Mouse (Mus musculus) frontal cortex, adult 2 months (tissue): ENCODE measurements around the gene Tarbp2. TPM values are rescaled to one million over a fixed set of nuclear protein-coding genes. Genes with fewer than 3 reads are reported as not detected.

ENCODE experiments used
- DNase-seq, 2 experiments: peaks; one replicate each; pipeline ENCODE4 v3.0.0; 2022; ENCODE audit warnings: low spot score in 1 of 2; ENCODE audit errors: extremely low spot score in 1 of 2
- polyA plus RNA-seq: library from polyadenylated mRNA; depleted of rRNA; stranded (reverse); fragments of >200 nt; gene quantifications from 2 replicates; pipeline ENCODE4 v1.2.3, GENCODE M21; 2012

Tarbp2 gene
- polyA plus RNA-seq, 1 experiment, result 80.1 TPM

DNA sequence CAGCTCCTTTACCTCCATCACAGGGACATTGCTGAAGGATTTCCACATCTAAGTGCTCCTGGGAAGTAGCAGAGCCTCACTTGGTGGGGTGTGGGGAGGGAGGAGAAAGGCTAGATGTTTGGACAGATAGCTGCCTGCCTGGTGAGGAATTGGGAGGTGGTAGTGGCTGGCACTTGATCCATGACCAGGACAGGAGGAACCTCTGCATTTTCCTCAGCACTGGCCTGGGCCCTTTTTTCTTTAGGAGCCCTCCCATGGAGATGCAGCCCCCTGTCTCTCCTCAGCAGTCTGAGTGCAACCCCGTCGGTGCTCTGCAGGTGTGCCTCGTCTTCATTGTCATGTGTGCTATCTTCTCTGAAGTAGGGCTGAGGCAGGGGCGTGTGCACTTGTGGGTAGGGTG is 3.5 kb downstream of the Tarbp2 start:
- DNase-seq, result no peak

- DNase-seq, result peak; percentile 71 to 91
Observed at GRCm38 (mm10) chr15:102524892-102525485, 7.0 kb downstream of the Tarbp2 start, which contains the start of gene Npff. Gene Npff, minus strand, starts transcription at chr15:102524942.

DNA sequence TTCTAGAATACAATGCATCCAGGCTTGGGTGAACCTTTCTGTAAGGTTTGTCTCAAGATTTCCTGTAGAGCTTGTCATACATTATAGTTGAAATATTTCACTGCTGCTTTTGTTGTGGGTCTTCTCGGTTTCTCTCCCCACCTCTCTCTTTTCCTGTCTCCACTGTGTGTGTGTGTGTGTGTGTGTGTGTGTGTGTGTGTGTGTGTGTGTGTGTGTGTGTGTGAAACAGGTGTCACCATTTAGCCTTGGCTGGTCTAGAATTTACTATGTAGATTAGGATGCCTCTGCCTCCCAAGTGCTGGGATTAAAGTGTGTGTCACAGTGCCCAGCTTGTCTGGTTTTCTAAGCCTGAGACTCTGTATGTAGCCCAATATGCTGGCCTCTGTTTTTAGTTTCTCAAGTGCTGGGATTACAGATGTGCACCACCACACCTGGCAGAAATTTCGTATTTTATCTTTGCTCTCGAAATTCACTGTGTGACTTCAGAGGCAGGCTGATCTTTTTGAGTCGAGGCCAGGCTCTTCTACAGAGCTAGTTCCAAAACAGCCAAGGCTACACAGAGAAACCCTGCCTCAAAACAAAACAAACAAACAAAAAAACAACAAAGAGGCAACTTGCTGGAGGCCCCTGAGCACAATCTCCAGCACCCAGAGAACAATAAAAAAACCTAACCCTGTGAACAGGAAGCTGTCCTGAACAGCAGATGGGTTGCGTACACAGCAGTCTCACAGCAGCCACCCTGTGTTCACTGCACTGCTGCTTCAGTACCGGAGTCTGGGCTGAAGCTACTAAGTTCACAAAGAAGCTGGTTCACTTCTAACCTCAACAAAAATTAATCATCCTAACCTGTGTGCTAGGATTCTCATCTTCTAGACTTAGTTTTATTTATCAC is 8.4 kb downstream of the Tarbp2 start:
- no peak for DNase-seq

DNA sequence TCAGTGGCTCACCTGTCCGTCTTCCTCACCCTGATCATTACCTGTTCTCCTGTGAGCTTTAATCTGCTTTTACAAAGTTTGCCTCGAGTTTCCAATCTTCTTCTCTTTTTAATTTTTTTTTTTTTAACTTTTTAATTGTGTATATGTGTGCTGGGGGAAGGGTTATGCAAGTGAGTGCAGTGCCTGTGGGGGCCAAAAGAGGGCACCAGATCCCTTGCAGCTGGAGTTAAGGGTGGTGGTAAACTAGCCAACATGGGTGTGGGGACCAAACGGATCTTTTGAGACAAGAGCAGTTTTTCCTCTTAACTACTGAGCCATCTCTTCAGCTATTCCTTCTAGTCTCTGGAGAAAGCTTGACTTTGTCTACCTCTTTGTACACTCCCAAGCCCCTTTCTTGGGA is 9.9 kb downstream of the Tarbp2 start:
- no peak for DNase-seq

- DNase-seq, result no peak
Observed at GRCm38 (mm10) chr15:102528396-102528795, 10.4 kb downstream of the Tarbp2 start.

- DNase-seq, result no peak
Observed at GRCm38 (mm10) chr15:102530566-102530965, 12.6 kb downstream of the Tarbp2 start.

GRCm38 (mm10) chr15:102531586-102531985 is 13.6 kb downstream of the Tarbp2 start:
- DNase-seq, result no peak

GRCm38 (mm10) chr15:102532106-102532900 is 14.3 kb downstream of the Tarbp2 start:
- no peak for DNase-seq

DNA sequence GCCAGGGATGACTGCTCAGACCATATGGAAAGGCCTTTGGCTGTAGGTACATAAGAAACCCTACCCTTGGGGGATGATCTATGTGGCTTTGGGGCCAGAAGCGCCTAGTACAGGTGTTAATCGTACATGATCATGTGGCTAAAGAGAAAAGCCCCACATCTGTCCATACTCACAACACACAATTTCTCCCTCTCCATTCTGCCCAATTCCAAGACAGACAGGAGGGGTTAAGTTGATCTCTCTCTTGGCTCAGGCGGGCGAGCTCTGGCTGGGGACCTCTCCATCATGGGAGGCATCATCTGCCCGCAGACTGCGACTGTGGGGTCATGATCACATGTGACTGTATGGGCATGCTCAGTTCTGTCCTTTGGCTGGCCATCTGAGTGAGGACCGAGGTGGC is 15.9 kb downstream of the Tarbp2 start:
- DNase-seq, result no peak

DNA sequence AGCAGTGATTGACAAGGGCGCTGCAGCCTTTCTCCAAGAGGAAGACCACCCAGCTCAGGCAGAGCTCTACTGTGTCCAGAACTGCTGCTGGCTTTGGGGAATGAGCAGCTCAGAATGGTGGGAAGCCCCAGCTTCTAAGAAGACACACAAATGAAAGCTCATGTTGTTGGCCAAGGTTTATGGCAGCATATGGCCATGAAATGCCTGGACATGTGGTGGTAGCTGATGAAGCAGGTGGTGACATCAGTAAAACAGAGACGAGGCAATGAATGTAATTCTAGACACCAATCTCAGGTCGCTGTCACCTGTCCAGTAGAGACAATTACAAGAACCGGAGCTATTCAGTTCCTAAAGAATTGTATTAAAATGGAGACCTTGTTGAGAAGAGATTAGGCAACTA is 26.8 kb downstream of the Tarbp2 start:
- DNase-seq, result no peak

- no peak for DNase-seq
Observed at GRCm38 (mm10) chr15:102546246-102546645, 28.3 kb downstream of the Tarbp2 start.

DNA sequence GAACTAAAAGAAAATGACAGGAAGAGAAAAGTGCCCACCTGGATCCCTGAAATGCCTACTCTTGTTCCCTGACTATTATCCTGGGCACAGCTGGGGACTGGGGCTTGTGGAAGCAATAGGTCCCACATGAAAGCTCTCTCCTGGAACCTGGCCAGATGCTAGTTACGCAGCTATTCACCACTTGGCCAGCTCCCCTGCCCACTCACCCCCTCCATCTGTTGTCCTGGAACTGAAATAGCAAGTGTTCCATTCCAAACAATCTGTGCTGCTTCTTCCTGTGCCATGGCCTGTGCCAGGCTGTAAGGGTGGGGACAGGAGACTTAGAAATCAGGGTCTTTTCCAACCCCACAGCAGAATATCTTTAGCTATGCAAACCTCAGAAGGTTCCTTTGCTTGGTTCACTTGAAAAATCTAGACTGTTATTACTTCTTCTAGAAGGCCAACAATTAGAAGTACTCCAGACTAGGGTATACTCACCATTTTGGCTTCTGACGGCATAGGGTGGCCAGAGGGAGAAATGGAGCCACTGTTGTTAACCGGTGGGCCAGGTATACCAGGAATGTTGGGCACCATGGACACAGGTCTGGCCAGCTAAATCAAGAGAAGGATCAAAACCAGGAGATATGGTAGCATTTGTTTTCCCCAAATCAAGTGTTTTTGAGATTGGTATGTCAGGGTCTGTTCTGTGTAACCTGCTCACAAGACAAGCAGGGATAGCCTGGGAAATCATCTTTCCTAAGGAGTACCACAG is 28.9 kb downstream of the Tarbp2 start:
- peak; percentile 86 to 94 for DNase-seq

DNA sequence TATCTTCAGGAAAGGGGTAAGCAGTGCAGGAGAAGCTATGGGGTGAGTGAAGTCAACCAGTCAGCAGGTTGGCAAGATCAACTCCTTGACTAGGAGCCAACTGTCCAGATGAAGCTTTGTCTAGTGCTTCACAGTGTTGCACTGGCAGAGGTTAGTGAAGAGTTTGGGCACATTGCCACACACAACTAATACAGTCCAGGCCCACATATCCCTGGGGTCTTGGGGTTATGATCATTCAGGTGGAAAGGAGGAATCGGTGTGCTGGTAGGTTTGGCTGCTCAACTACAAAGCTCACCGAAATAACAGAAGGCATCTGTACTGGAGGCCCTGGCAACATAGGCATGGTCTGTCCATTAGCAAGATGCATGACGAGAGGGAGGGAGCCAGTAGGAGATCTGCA is 29.5 kb downstream of the Tarbp2 start:
- DNase-seq, result no peak

DNA sequence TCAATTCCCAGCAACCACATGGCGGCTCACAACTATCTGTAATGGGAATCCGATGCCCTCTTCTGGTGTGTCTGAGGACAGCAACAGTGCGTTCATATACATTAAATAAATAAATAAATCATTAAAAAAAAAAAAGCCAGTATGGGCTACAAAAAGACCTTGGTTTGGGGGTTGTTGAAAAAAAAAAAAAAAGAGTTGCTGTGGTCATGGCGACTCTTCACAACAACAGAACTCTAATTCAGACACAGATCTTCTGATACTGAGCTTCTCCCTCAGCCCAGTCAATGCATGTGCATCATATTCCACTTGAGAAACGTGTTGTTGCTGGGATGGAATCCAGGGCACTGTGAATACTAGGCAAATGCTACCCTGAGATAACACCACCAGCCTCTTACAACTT is 34.6 kb downstream of the Tarbp2 start:
- no peak for DNase-seq

GRCm38 (mm10) chr15:102555581-102555980 is 37.6 kb downstream of the Tarbp2 start:
- DNase-seq, result no peak

GRCm38 (mm10) chr15:102557580-102557979 is 39.6 kb downstream of the Tarbp2 start:
- DNase-seq, result peak in 1 of 2 experiments; percentile 23

GRCm38 (mm10) chr15:102562491-102562890 is 44.5 kb downstream of the Tarbp2 start:
- DNase-seq, result no peak

DNA sequence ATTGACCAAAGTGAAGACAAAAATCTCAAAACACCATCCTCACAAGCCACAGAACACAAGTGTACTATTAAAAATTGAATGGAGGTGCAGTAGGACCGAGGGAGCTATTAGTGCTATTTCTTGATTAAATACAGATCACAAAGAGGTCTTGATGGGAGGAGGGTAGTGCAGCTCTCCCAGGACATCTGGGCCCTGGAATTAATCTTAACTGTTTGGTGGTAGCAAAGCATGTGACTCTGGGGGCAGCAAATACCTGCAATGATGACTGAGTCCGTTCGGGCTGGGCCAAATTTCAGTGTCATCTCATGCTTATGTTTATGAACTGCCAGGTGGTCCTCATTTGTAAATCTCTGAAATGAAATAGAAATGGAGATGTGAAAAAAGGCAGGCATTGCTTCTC is 45.1 kb downstream of the Tarbp2 start:
- no peak for DNase-seq

DNA sequence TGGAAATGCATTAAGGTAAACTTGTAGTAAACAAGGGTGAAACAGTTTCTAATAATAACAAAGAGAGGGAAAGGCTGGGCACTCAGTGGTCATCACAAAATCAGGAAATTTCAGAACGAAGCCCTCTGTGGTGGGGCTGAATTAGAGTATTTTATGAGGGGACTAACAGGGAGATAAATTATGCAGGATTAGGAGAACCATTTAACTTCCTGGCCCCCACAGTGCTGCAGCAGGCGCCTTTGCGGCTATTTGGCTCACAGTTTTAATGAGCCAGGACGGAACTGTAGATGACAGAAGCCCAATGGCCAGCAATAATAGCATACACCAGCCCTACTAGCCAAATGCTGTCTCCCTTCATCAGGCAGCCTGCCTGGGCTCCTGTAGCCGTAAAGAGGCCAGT is 45.7 kb downstream of the Tarbp2 start:
- DNase-seq, result no peak

DNA sequence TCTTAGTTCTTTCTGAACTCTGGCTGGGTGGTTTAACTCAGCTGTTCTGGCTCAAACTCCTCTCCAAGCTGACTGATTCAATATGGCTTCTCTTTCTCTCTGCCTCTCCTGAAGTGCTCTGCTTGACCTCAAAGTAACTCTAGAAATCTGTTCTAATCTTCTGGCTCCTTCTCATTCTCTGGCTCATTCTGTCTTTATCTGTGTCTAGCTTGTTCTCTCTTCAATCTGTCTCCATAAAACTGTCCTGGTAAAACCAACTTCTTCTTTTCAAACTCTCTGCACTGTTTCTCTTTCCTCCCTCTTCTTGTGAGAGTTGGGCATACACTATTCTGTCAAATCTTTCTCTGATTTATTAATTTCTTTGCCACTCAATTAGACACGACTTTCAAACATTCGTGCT is 49.9 kb downstream of the Tarbp2 start:
- no peak for DNase-seq

- DNase-seq, result no peak
Observed at GRCm38 (mm10) chr15:102572081-102572480, 54.1 kb downstream of the Tarbp2 start.
